Mouse (Mus musculus) kidney, postnatal 0 days (tissue): ENCODE data around the gene Tulp4. TPM values are rescaled to one million over a fixed set of nuclear protein-coding genes. Genes with fewer than 3 reads are reported as not detected.
"Not testable (repeated sequence)": the region's sequence is repeated elsewhere in the genome, so short reads cannot be mapped to it uniquely, and the experiment has no call there.

Source experiments
- ATAC-seq: fragments of 200-750 bp; cut with Nextera tagmentation; replicated peaks from 2 replicates; pipeline ENCODE4 v1.8.0; 2017; ENCODE audit warnings: low read depth, moderate number of reproducible peaks, moderate TSS enrichment, moderate library complexity; ENCODE audit not compliant: low FRiP score
- DNase-seq: peaks from one replicate; pipeline ENCODE4 v3.0.0-alpha.2; 2016; ENCODE audit warnings: low spot score
- H3K27ac ChIP-seq: fragments of 300-500 bp; sonication (generic); 2 replicates; pipeline ENCODE4 v1.5.1; 2014; ENCODE audit warnings: mild to moderate bottlenecking
- H3K27me3 ChIP-seq: fragments of 300-500 bp; sonication (generic); 2 replicates; pipeline ENCODE4 v1.6.1; 2014; ENCODE audit warnings: low read length, mixed read lengths; ENCODE audit not compliant: insufficient read depth
- H3K36me3 ChIP-seq: fragments of 300-500 bp; sonication (generic); 2 replicates; pipeline ENCODE4 v1.6.1; 2014; ENCODE audit warnings: low read length, mixed read lengths; ENCODE audit not compliant: insufficient read depth
- H3K4me1 ChIP-seq: fragments of 300-500 bp; sonication (generic); replicated peaks from 2 replicates; pipeline ENCODE4 v1.6.1; 2014; ENCODE audit warnings: antibody characterized with exemption, low read length, mixed read lengths; ENCODE audit not compliant: insufficient read depth
- H3K4me2 ChIP-seq: fragments of 300-500 bp; sonication (generic); 2 replicates; pipeline ENCODE4 v1.6.1; 2014; ENCODE audit warnings: mild to moderate bottlenecking, low read length, moderate library complexity, mixed read lengths
- H3K4me3 ChIP-seq: fragments of 300-500 bp; sonication (generic); replicated peaks from 2 replicates; pipeline ENCODE4 v1.5.1; 2014; ENCODE audit warnings: low read depth, low read length
- H3K9ac ChIP-seq: fragments of 300-500 bp; sonication (generic); 2 replicates; pipeline ENCODE4 v1.6.1; 2014; ENCODE audit warnings: low read depth, low read length
- H3K9me3 ChIP-seq: fragments of 300-500 bp; sonication (generic); replicated peaks from 2 replicates; pipeline ENCODE4 v1.6.1; 2016; ENCODE audit warnings: low read length, inconsistent platforms, mixed read lengths
- CTCF ChIP-seq: IDR thresholded peaks from 2 replicates; pipeline ENCODE4 v1.5.1; 2016; ENCODE audit warnings: antibody characterized with exemption, low read depth, mild to moderate bottlenecking, moderate library complexity
- WGBS: fragments of 180-500 bp; shearing (Covaris S2); extraction: QIAGEN DNeasy Blood & Tissue Kit; methylation state at CpG from one replicate; pipeline ENCODE4 v1.1.7; 2014; 5-methylcytosine and 5-hydroxymethylcytosine counted together
- polyA plus RNA-seq: library from polyadenylated mRNA; unstranded; fragments of >200 nt; fragmentation: Nextera tagmentation; extraction: Ambion mirVana; gene quantifications from 2 replicates; pipeline ENCODE4 v1.2.1, GENCODE M21; 2015

Tulp4 gene
- polyA plus RNA-seq, 1 experiment from 2014 or later: 57.3 TPM

DNA sequence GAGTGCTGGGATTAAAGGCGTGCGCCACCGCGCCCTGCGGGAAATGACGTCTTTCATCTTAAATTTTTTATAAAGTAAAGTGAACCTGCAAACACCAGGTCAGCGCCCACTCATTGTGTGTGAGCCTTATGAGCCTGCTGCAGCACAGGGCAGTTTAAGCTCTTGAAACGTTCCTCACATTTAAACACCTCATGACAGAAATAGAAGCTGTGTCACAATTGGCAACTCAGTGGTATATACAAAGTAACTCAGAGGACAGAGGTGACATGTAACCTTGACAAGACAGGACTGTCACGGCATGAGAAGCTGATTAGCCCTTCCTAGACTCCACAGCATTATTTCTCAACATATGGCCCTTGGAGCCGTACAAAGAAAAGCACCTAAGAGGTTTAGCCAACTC is 110.3 kb downstream of the Tulp4 start:
- H3K9ac ChIP-seq: no peak overlapping the region
- ATAC-seq (no peak), DNase-seq (no peak)
- no peaks in the 10 kb centered on the region for H3K27me3 ChIP-seq
- no peaks in the 10 kb centered on the region for H3K4me1 ChIP-seq
- H3K27ac ChIP-seq: no peak overlapping the region
- H3K4me2 ChIP-seq: no peak overlapping the region
- H3K36me3 ChIP-seq: peaks cover 20% of the 10 kb centered on the region; the same call in 1 of the 2 replicates
- H3K4me3 ChIP-seq: no peak overlapping the region
- no peak for TF ChIP-seq CTCF
- no peaks in the 10 kb centered on the region for H3K9me3 ChIP-seq
- 90% methylated on average over 10 of the region's 10 CpGs for whole genome bisulfite sequencing

DNA sequence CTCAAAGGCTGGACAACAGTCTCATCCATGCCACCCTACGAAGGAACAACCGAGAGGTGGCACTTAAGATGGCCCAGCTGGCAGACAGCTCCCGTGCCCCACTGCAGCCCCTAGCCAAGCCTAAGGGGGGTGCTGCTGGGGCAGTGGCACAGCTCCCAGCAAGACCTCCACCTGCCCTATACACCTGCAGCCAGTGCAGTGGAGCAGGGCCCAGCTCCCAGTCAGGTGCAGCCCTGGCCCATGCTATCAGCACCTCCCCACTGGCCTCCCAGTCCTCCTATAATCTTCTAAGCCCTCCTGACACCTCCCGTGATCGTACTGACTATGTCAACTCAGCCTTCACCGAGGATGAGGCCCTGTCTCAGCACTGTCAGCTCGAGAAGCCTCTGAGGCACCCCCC is 126.4 kb downstream of the Tulp4 start:
- H3K4me2 ChIP-seq, H3K9ac ChIP-seq, H3K4me3 ChIP-seq, ATAC-seq, H3K27me3 ChIP-seq, H3K27ac ChIP-seq, H3K4me1 ChIP-seq, DNase-seq, H3K9me3 ChIP-seq, H3K36me3 ChIP-seq: not testable (repeated sequence)
- WGBS: no CpG with 5 or more reads among the region's 7 CpGs

DNA sequence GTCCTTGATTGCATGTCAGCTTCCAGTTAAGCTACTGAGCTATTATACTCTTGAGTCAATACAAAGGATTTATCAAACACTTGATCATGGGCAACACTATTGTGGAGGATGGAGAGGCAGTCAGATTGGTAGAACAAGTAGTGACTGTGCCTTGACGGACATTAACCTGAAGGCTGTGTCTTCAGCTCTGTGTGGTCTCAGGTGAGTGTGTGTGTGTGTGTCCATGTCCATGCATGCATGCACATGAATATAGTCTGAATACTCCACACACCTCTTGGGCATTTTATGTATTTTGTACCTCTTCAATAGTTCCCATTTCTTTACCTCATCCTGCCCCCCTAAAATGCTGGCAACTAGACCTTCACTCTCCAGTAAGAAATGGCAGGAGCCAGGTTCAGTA is 145.1 kb downstream of the Tulp4 start:
- not testable (repeated sequence) for DNase-seq, H3K27me3 ChIP-seq, H3K4me2 ChIP-seq, H3K9ac ChIP-seq, H3K4me1 ChIP-seq, H3K36me3 ChIP-seq, H3K4me3 ChIP-seq, H3K9me3 ChIP-seq, H3K27ac ChIP-seq, ATAC-seq
- 94% methylated on average over 1 of the region's 1 CpGs for WGBS

DNA sequence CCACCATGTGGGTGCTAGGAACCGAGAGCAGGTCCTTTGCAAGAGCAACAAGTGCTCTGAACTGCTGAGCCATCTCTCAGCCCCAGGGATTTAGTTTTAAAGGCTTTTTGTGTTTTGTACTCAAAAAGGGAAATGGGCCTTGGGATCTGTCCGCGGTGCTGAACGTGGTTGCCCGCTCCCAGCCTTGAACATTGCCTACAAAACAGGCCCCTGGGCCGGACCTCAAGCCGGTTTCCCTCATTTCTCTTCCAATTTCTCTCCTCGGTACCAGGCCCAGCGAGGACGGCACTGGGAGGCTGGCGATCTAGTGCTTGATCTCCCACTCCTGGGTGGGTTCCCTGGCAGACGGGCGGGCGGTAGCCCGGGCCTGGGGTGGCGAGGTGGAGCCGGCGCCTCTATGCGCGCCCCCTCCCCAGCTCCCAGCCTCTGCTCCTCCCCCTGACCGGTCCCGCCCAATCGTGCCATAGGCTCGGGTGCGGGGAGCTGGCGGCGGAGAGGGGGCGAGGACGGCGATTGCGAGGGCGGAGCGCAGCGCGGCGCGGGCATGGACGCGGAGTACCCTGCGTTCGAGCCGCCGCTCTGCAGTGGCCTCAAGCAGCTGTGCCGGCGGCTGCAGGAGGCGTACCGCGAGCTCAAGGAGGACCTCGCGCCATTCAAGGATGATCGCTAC is 150.3 kb downstream of the Tulp4 start, which contains the start of gene Tmem181a:
TSS of gene Tmem181a (plus strand) at position 461 of the 670 bp plus-strand sequence.
- H3K4me3 ChIP-seq, H3K36me3 ChIP-seq, H3K4me1 ChIP-seq, H3K9ac ChIP-seq, H3K27ac ChIP-seq, DNase-seq, H3K9me3 ChIP-seq, H3K27me3 ChIP-seq: not testable (repeated sequence)
- 2% methylated on average over 8 of the region's 51 CpGs for WGBS
- peak; percentile 40; the same call in 1 of the 2 replicates for ATAC-seq
- peak within 1 kb of the TSS; percentile 35; the same call in 1 of the 2 replicates for H3K4me2 ChIP-seq

DNA sequence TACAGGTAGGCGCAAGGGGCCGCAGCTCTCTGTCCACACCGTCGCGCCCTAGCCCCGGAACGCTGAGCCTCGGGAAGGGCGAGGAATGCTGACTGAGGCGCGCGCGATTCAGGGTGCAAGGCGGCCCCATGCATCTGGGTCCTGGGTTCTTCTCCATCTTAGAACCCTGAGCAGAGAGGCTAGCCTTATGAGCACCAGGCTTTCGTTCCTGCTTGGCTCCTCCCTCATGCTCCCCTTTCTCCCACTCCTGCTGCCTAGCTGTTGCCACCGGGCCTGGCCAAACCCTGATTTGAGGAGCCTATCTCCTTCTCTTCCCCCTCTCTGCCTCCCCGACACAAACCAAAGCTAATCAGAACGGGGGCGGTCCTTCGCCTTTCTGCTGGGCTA is 150.8 kb downstream of the Tulp4 start:
- 4% methylated on average over 4 of the region's 20 CpGs for WGBS
- H3K27me3 ChIP-seq, H3K36me3 ChIP-seq, H3K4me2 ChIP-seq, DNase-seq, H3K27ac ChIP-seq, H3K4me1 ChIP-seq, H3K4me3 ChIP-seq, H3K9me3 ChIP-seq, H3K9ac ChIP-seq, ATAC-seq: not testable (repeated sequence)

DNA sequence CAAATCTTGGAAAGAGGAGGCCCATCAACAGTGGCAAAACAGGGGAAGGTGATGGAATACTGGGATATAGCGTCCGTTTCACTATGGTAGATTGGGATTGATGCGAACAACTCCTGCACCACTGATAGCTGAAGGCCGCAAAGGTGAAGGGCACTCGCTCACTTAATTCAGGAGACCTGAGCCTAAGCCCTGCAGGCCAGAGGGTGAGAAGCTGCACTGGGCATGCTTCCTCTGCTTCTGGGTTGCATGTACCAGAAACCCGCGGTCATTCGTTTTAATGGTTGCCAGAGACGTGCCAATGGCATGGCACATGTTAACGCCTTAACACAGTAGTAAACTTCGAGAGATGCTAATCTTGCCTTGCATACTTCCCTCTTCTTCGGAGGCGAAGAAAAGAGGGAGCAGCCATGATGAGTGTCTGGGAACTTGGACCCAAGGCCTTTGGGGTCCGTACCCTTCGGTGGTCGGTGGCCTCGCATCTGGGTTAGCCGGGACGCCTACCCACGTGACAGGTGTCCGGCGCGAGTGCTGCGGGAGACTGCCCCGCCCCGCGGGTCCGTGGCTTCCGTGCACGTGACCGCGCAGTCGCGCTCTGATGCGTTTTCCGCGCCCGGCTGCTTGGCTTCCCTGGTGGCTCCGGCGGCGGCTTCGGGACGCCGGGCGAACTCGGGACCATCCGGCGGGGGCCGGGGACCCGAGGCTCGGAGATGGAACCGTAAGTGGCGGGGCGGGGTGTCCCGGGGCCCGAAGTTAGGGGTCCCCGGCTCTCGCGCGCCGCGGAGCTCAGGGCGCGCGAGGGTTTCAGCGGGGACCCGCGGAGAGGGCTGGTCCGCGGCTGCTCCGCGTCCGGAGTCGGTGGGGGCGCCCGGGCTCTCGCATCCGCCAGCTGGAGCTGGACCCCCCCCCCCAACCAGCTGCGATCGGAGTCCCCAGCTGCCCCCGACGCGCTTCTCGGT is 163.9 kb downstream of the Tulp4 start:
- not testable (repeated sequence) for H3K27ac ChIP-seq, H3K36me3 ChIP-seq, H3K4me1 ChIP-seq, H3K27me3 ChIP-seq, H3K9me3 ChIP-seq
- DNase-seq (peak; percentile 2), ATAC-seq (peak; percentile 82)
- peak overlapping the region; percentile 60 for H3K9ac ChIP-seq
- H3K4me3 ChIP-seq: peak overlapping the region; percentile 47
- WGBS: under 1% methylated on average over 37 of the region's 84 CpGs
- peak overlapping the region; percentile 60 for H3K4me2 ChIP-seq

DNA sequence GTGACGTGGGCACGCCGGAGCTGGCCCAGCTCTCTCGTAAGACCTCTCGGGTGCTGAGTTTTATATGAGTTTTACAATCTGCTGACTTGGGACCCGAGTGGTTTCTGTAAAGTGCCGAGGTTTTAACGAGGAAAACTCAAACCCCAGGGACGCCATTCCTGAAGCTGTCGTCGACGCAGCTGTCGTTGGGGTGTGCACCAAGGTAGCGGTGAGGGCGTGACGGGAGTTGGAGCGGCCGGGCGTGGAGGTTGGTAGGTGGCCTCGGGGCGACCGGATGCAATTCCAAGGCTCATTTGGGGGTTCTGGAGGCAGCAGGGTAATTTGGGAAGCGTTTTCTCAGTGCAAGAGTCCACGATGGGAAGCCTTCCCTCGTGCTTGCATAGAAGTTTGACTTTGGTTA is 164.6 kb downstream of the Tulp4 start:
- H3K4me1 ChIP-seq, H3K36me3 ChIP-seq, H3K27ac ChIP-seq, H3K27me3 ChIP-seq, H3K9me3 ChIP-seq: not testable (repeated sequence)
- ATAC-seq: 0 out of 2 replicates have a peak, but pooled peaks have one; percentile 15
- under 1% methylated on average over 25 of the region's 25 CpGs for WGBS
- Histone ChIP-seq H3K9ac (peak overlapping the region; percentile 60), H3K4me3 (peak overlapping the region; percentile 47), H3K4me2 (peak overlapping the region; percentile 60)
- DNase-seq: peak; percentile 3

DNA sequence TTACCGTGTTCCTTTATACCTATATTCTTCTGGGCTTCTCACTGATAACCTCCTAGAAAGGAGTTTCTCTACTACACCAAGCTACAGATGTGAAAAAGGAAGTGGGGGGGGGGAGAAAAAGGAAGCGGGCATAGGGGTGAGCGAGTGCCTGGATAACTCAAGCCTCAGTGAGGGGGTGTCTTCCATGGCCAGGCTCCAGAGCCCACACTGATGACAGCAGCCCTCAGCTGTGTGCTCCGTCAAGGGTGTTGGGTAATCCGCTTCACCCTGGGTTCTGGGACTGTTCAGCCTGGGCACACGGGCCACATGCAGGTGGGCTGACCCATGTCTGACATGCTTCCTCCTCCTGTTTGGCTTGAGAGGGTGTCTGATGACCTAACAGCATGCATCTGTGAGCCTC is 165.7 kb downstream of the Tulp4 start:
- not testable (repeated sequence) for DNase-seq

DNA sequence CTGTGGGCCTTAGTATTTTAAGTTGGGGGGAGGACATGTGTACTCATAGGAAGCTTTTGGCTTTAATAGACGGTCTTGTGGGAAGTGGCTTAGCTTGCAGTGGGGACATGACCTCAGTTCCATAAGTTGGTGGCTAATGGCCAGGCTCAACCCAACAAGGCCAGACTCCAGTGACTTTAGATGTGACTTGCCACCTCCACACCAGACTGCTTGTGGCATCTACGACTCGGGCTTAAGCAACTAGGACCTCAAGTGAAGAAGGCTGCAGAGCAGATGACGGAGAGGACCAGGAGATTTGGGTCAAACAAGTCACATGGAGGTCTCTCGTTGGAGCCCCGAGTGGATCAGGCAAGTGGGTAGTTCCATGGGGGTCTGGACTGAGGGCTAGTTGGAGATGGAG is 168.5 kb downstream of the Tulp4 start:
- ATAC-seq, H3K9ac ChIP-seq, H3K9me3 ChIP-seq, H3K4me2 ChIP-seq, H3K36me3 ChIP-seq, DNase-seq, H3K4me3 ChIP-seq, H3K27ac ChIP-seq, H3K27me3 ChIP-seq, H3K4me1 ChIP-seq: not testable (repeated sequence)
- 89% methylated on average over 4 of the region's 6 CpGs for WGBS

More for the DNA sequence above, 165.7 kb downstream of the Tulp4 start:
- not testable (repeated sequence) for H3K4me3 ChIP-seq, H3K4me2 ChIP-seq, H3K9ac ChIP-seq, ATAC-seq, H3K4me1 ChIP-seq, H3K27ac ChIP-seq, H3K27me3 ChIP-seq, H3K36me3 ChIP-seq, H3K9me3 ChIP-seq
- 78% methylated on average over 6 of the region's 6 CpGs for WGBS
